Mouse (Mus musculus) neutrophil, adult 83 days (primary cell): ENCODE measurements around the gene Rhox7b. TPM values are rescaled to one million over a fixed set of nuclear protein-coding genes. Genes with fewer than 3 reads are reported as not detected.

Source experiments
- total RNA-seq, 2 experiments: library from RNA; stranded (reverse); gene quantifications; one replicate each; pipeline ENCODE4 v1.2.4; 2023

Rhox7b gene
- not detected for total RNA-seq

GRCm38 (mm10) chrX:37897132-37897531 lies at the start of gene Rhox7b:
Gene Rhox7b (minus strand): TSS chrX:37897232.

DNA sequence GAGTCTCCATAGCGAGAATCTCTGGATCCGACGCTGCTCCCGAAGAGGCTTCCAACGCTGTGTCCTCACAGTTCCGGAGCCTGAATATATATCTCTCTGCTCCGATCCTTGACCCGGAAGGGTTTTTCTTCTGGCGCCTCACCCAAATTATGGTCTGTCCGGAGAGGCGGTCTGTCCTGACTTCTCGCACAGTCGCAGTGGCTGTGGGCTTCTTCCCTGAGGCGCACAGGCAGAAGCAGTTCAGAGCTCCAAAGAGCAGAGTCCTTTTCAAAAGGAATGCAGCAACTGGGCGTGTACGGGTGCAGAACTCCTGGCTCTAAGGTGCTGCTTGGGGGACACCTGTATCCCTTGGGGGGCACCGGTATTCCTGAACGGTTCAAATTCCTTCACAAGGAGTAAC lies 4.6 kb upstream of the Rhox7b start, which contains the start of gene Rhox9:
Gene Rhox9, minus strand, starts transcription at position 101 of the 400 bp plus-strand sequence.

GRCm38 (mm10) chrX:37878844-37879243 lies 18.2 kb downstream of the Rhox7b start, which contains the start of gene Rhox8:
Gene Rhox8 (minus strand): TSS chrX:37878944.

Other genes with a start within 250 kb of the Rhox7b start
- gene Rhox4g, start 245.9 kb downstream of the Rhox7b start, total RNA-seq: not detected
- gene Rhox3h, start 228.5 kb downstream of the Rhox7b start, total RNA-seq: not detected
- gene Rhox2h, start 224.0 kb downstream of the Rhox7b start, total RNA-seq: not detected
- gene Rhox5, start 92.4 kb downstream of the Rhox7b start, total RNA-seq: not detected
- not detected for gene Rhox6, start 70.3 kb downstream of the Rhox7b start, total RNA-seq
- not detected for gene Rhox7a, start 65.5 kb downstream of the Rhox7b start, total RNA-seq
- not detected for gene Rhox8, start 18.3 kb downstream of the Rhox7b start, total RNA-seq
- gene Rhox9, start 4.5 kb upstream of the Rhox7b start, total RNA-seq: not detected
- not detected for gene Btg1-ps1, start 121.6 kb upstream of the Rhox7b start, total RNA-seq
- gene Btg1-ps2, start 145.9 kb upstream of the Rhox7b start, total RNA-seq: not detected
- not detected for gene Rhox10, start 169.2 kb upstream of the Rhox7b start, total RNA-seq
- gene Rhox11, start 187.9 kb upstream of the Rhox7b start, total RNA-seq: not detected
- not detected for gene Rhox12, start 213.7 kb upstream of the Rhox7b start, total RNA-seq
- not detected for gene Rhox13, start 224.0 kb upstream of the Rhox7b start, total RNA-seq